Mouse (Mus musculus) myocyte (in vitro differentiated cells): Measurements from ENCODE around the gene Vmn1r6. TPM values are rescaled to one million over a fixed set of nuclear protein-coding genes. Genes with fewer than 3 reads are reported as not detected.

Source experiments
- polyA plus RNA-seq: library from polyadenylated mRNA; unstranded; fragments of >200 nt; fragmentation: generic; extraction: Trizol; gene quantifications from one replicate; pipeline ENCODE4 v1.2.1, GENCODE M21; 2012; ENCODE audit warnings: missing spikeins

Vmn1r6 gene
- polyA plus RNA-seq, 1 experiment = not detected

Other genes with a start within 250 kb of the Vmn1r6 start
- gene Kbtbd2, start 199.4 kb upstream of the Vmn1r6 start, polyA plus RNA-seq = 11.6 TPM
- gene Fkbp9, start 165.2 kb upstream of the Vmn1r6 start, polyA plus RNA-seq = 91.6 TPM
- gene Nt5c3, start 73.3 kb upstream of the Vmn1r6 start, polyA plus RNA-seq = 9.9 TPM
- 0.02 TPM for gene Vmn1r4, start 73.2 kb upstream of the Vmn1r6 start, polyA plus RNA-seq
- not detected for gene Vmn1r5, start 27.0 kb upstream of the Vmn1r6 start, polyA plus RNA-seq
- gene Vmn1r7, start 28.1 kb downstream of the Vmn1r6 start, polyA plus RNA-seq = not detected
- gene Vmn1r8, start 35.0 kb downstream of the Vmn1r6 start, polyA plus RNA-seq = not detected
- gene Vmn1r9, start 69.5 kb downstream of the Vmn1r6 start, polyA plus RNA-seq = not detected
- not detected for gene Vmn1r10, start 112.2 kb downstream of the Vmn1r6 start, polyA plus RNA-seq
- not detected for gene Vmn1r11, start 136.2 kb downstream of the Vmn1r6 start, polyA plus RNA-seq
- gene Vmn1r12, start 159.7 kb downstream of the Vmn1r6 start, polyA plus RNA-seq = not detected
- gene Vmn1r13, start 206.0 kb downstream of the Vmn1r6 start, polyA plus RNA-seq = not detected
- gene Vmn1r14, start 234.4 kb downstream of the Vmn1r6 start, polyA plus RNA-seq = not detected